15 mouse cellular contexts compared by ENCODE assay signal in genomic region chr12:116282856-116283255, GRCm38 (mm10). TPM values are rescaled to one million over a fixed set of nuclear protein-coding genes. Genes with fewer than 3 reads are reported as not detected.
DNase-seq lines count a peak whose midpoint lies in the region; ATAC-seq and TF ChIP-seq lines count a peak whose summit lies in the region.
"Had no signal": no experiment of that assay in that cellular context is flagged by ENCODE, and none has a peak within 500 bp of the region (broad histone marks: within the 10 kb centered on the region; RNA-seq: fewer than 3 reads in every experiment).

No protein-coding gene starts in this region.

- H3K4me1 ChIP-seq in embryonic facial prominence, embryonic 13.5 days: peaks cover 10% of the 10 kb centered on the region
- peaks cover 12% of the 10 kb centered on the region for H3K4me1 ChIP-seq in embryonic facial prominence, embryonic 10.5 days
- peaks cover 41% of the 10 kb centered on the region for H3K4me1 ChIP-seq in liver, embryonic 15.5 days (replicated peaks)

- no peak overlapping the region for H3K4me3 ChIP-seq in embryonic facial prominence, embryonic 13.5 days
- H3K4me3 ChIP-seq in embryonic facial prominence, embryonic 10.5 days: no peak overlapping the region
- H3K4me3 ChIP-seq in left cerebral cortex, adult 2 months: peak overlapping the region; percentile 86
- H3K4me3 ChIP-seq in liver, embryonic 15.5 days (replicated peaks): peak overlapping the region; percentile 45

- H3K27me3 ChIP-seq in embryonic facial prominence, embryonic 13.5 days: no peaks in the 10 kb centered on the region
- no peaks in the 10 kb centered on the region for H3K27me3 ChIP-seq in embryonic facial prominence, embryonic 10.5 days (replicated peaks; ENCODE audit: low read depth, poor library complexity, severe bottlenecking)
- no peaks in the 10 kb centered on the region for H3K27me3 ChIP-seq in liver, embryonic 15.5 days

- intact Hi-C loops in left cerebral cortex, adult 2 months (cut with DNase I): loop anchor here (5.0 kb wide), 3 partner anchors 44 to 339 kb away; partner anchors contain the start of gene Ptprn2
- intact Hi-C loops in left cerebral cortex, postnatal 4 days (cut with DNase I): loop anchor here (10.0 kb wide), 1 partner anchor 322 kb away; no protein-coding TSS in a partner anchor

- 0 out of 2 replicates have a peak overlapping the region, but pooled peaks have one; percentile 16 for H3K4me2 ChIP-seq in embryonic facial prominence, embryonic 13.5 days
- peak overlapping the region; percentile 66 for H3K4me2 ChIP-seq in liver, embryonic 15.5 days

- DNase-seq in embryonic facial prominence, embryonic 10.5 days (ENCODE audit: low spot score): no peak
- no peak for DNase-seq in left cerebral cortex, adult 2 months (ENCODE audit: extremely low spot score in 1 of 2, low spot score in 2 of 2)
- no peak for DNase-seq in left cerebral cortex, postnatal 4 days
- peak; percentile 76 for DNase-seq in MEL-GATA-1-ER (ENCODE audit: extremely low read depth, low read depth)
- DNase-seq in ovary, postnatal 10 days (ENCODE audit: low spot score): no peak
- DNase-seq in urinary bladder, postnatal 4 days (ENCODE audit: low spot score in 2 of 2): no peak
- DNase-seq: cerebellum, postnatal 36 days; kidney, postnatal 36 days had no signal

- TF ChIP-seq CTCF in left cerebral cortex, adult 2 months (IDR thresholded peaks at IDR 0.05): no peak

- no peaks in the 10 kb centered on the region for H3K9me3 ChIP-seq in embryonic facial prominence, embryonic 13.5 days
- no peaks in the 10 kb centered on the region for H3K9me3 ChIP-seq in embryonic facial prominence, embryonic 10.5 days
- H3K9me3 ChIP-seq in liver, embryonic 15.5 days (replicated peaks): no peaks in the 10 kb centered on the region
- H3K9me3 ChIP-seq: heart, embryonic 12.5 days had no signal

- no peaks in the 10 kb centered on the region for H3K36me3 ChIP-seq in embryonic facial prominence, embryonic 13.5 days
- no peaks in the 10 kb centered on the region for H3K36me3 ChIP-seq in embryonic facial prominence, embryonic 10.5 days (replicated peaks)
- no peaks in the 10 kb centered on the region for H3K36me3 ChIP-seq in liver, embryonic 15.5 days (replicated peaks)
- H3K36me3 ChIP-seq: heart, embryonic 12.5 days had no signal

- WGBS in embryonic facial prominence, embryonic 13.5 days: 94% methylated on average over 2 of the region's 2 CpGs
- WGBS in embryonic facial prominence, embryonic 10.5 days: 96% methylated on average over 2 of the region's 2 CpGs
- WGBS in liver, embryonic 15.5 days (ENCODE audit: insufficient replicate concordance): 55% methylated on average over 2 of the region's 2 CpGs

- no peak overlapping the region for H3K9ac ChIP-seq in embryonic facial prominence, embryonic 13.5 days
- H3K9ac ChIP-seq in liver, embryonic 15.5 days: no peak overlapping the region; the same call in 1 of the 2 replicates

- H3K27ac ChIP-seq in embryonic facial prominence, embryonic 13.5 days: no peak overlapping the region
- no peak overlapping the region for H3K27ac ChIP-seq in embryonic facial prominence, embryonic 10.5 days (replicated peaks)
- no peak overlapping the region for H3K27ac ChIP-seq in left cerebral cortex, adult 2 months
- peak overlapping the region; percentile 61 for H3K27ac ChIP-seq in liver, embryonic 15.5 days (replicated peaks)

- no peak for ATAC-seq in embryonic facial prominence, embryonic 13.5 days (ENCODE audit: insufficient number of reproducible peaks, insufficient read depth, low FRiP score, low TSS enrichment, low read depth)
- ATAC-seq in liver, embryonic 15.5 days (ENCODE audit: insufficient read depth): no peak

RNA-seq across cellular contexts. Expression of gene Esyt2, which starts 1.9 kb away (rescaled TPM):
- 17.1 and 20.7 TPM in 2 replicates for polyA plus RNA-seq in embryonic facial prominence, embryonic 13.5 days (2015; fragmentation: Nextera tagmentation; extraction: Ambion mirVana)
- polyA plus RNA-seq in embryonic facial prominence, embryonic 10.5 days (2016; fragmentation: Nextera tagmentation; extraction: Ambion mirVana): 13.8 and 14.0 TPM in 2 replicates
- 10 to 100 TPM; 55.3 to 58.3 TPM for total RNA-seq in left cerebral cortex, adult 2 months (2021)
- total RNA-seq in left cerebral cortex, postnatal 4 days (2021): 10 to 100 TPM; 52.5 to 72.2 TPM
- polyA plus RNA-seq in liver, embryonic 15.5 days (2015; fragmentation: Nextera tagmentation; extraction: Ambion mirVana): 9.0 and 11.6 TPM in 2 replicates

RNA-seq across cellular contexts. Expression of gene Gm11027, which starts 7.7 kb away (rescaled TPM):
- polyA plus RNA-seq in embryonic facial prominence, embryonic 13.5 days (2015; fragmentation: Nextera tagmentation; extraction: Ambion mirVana): not detected in 2 replicates
- not detected in 2 replicates for polyA plus RNA-seq in embryonic facial prominence, embryonic 10.5 days (2016; fragmentation: Nextera tagmentation; extraction: Ambion mirVana)
- total RNA-seq in left cerebral cortex, adult 2 months (2021): not detected
- total RNA-seq in left cerebral cortex, postnatal 4 days (2021): not detected
- polyA plus RNA-seq in liver, embryonic 15.5 days (2015; fragmentation: Nextera tagmentation; extraction: Ambion mirVana): not detected in 2 replicates
- total RNA-seq: left cerebral cortex, postnatal 14 days; megakaryocyte progenitor cell, adult 5-6 weeks; neutrophil, adult 5-6 weeks had no signal
- polyA plus RNA-seq: forebrain, embryonic 11.5 days; heart, embryonic 12.5 days had no signal

RNA-seq across cellular contexts. Expression of gene Wdr60, which starts 20.0 kb away (rescaled TPM):
- polyA plus RNA-seq in embryonic facial prominence, embryonic 13.5 days (2015; fragmentation: Nextera tagmentation; extraction: Ambion mirVana): 35.6 and 39.3 TPM in 2 replicates
- 19.1 and 20.2 TPM in 2 replicates for polyA plus RNA-seq in embryonic facial prominence, embryonic 10.5 days (2016; fragmentation: Nextera tagmentation; extraction: Ambion mirVana)
- 10 to 100 TPM; 20.7 to 21.8 TPM for total RNA-seq in left cerebral cortex, adult 2 months (2021)
- total RNA-seq in left cerebral cortex, postnatal 4 days (2021): 10 to 100 TPM; 16.6 to 19.4 TPM
- polyA plus RNA-seq in liver, embryonic 15.5 days (2015; fragmentation: Nextera tagmentation; extraction: Ambion mirVana): 3.1 TPM in 2 replicates

Comparison
In these comparisons a context has a peak if more than half of its experiments do, and no peak if none do; other contexts are left out.
1. H3K4me3 ChIP-seq: peak in left cerebral cortex, adult 2 months (single experiment) and liver, embryonic 15.5 days (single experiment); none in embryonic facial prominence, embryonic 13.5 days (single experiment) and embryonic facial prominence, embryonic 10.5 days (single experiment).